Mouse (Mus musculus): ENCODE measurements around the gene Med22. TPM values are rescaled to one million over a fixed set of nuclear protein-coding genes. Genes with fewer than 3 reads are reported as not detected.

Gene Med22
- polyA plus RNA-seq, 1 experiment from 2014 or later: 112 TPM

- WGBS: 87% methylated on average over 9 of the region's 9 CpGs
- H3K4me3 ChIP-seq (ENCODE audit: low read depth, low read length): no peak overlapping the region
These were observed 11.3 kb upstream of the Med22 start for GRCm38 (mm10) chr2:26921784-26922183.

GRCm38 (mm10) chr2:26920190-26920855 is 9.8 kb upstream of the Med22 start:
- ATAC-seq (replicated peaks; ENCODE audit: low FRiP score) (no peak), DNase-seq (ENCODE audit: low spot score) (no peak)
- no peaks in the 10 kb centered on the region for H3K9me3 ChIP-seq (ENCODE audit: control insufficient read depth, low read length)
- 93% methylated on average over 6 of the region's 6 CpGs for WGBS
- no peak overlapping the region for H3K4me3 ChIP-seq (ENCODE audit: low read depth, low read length)
- no peak overlapping the region for H3K4me2 ChIP-seq (ENCODE audit: low read depth, low read length, severe bottlenecking)
- H3K9ac ChIP-seq (ENCODE audit: low read length): no peak overlapping the region
- no peak overlapping the region for H3K27ac ChIP-seq (ENCODE audit: low read depth, low read length)
- no peaks in the 10 kb centered on the region for H3K27me3 ChIP-seq (ENCODE audit: control insufficient read depth, insufficient read depth, low read length)
- H3K4me1 ChIP-seq (replicated peaks; ENCODE audit: control insufficient read depth, insufficient read depth, low read length): peaks cover 13% of the 10 kb centered on the region
- peaks cover 25% of the 10 kb centered on the region for H3K36me3 ChIP-seq (ENCODE audit: control insufficient read depth, insufficient read depth, low read length)

More at GRCm38 (mm10) chr2:26921784-26922183, 11.3 kb upstream of the Med22 start:
- no peak for DNase-seq (ENCODE audit: low spot score)
- H3K27me3 ChIP-seq (ENCODE audit: control insufficient read depth, insufficient read depth, low read length): no peaks in the 10 kb centered on the region
- H3K9ac ChIP-seq (ENCODE audit: low read length): no peak overlapping the region
- no peak overlapping the region for H3K27ac ChIP-seq (ENCODE audit: low read depth, low read length)
- no peak overlapping the region for H3K4me2 ChIP-seq (ENCODE audit: low read depth, low read length, severe bottlenecking)
- H3K36me3 ChIP-seq (ENCODE audit: control insufficient read depth, insufficient read depth, low read length): peaks cover 26% of the 10 kb centered on the region
- no peak for ATAC-seq (replicated peaks; ENCODE audit: low FRiP score)
- H3K9me3 ChIP-seq (ENCODE audit: control insufficient read depth, low read length): no peaks in the 10 kb centered on the region
- H3K4me1 ChIP-seq (replicated peaks; ENCODE audit: control insufficient read depth, insufficient read depth, low read length): peaks cover 8% of the 10 kb centered on the region

GRCm38 (mm10) chr2:26919684-26920083 is 9.2 kb upstream of the Med22 start:
- ATAC-seq (replicated peaks; ENCODE audit: low FRiP score): no peak
- DNase-seq (ENCODE audit: low spot score): no peak
- no peak overlapping the region for H3K27ac ChIP-seq (ENCODE audit: low read depth, low read length)
- H3K9me3 ChIP-seq (ENCODE audit: control insufficient read depth, low read length): no peaks in the 10 kb centered on the region
- no peak overlapping the region for H3K9ac ChIP-seq (ENCODE audit: low read length)
- no peaks in the 10 kb centered on the region for H3K27me3 ChIP-seq (ENCODE audit: control insufficient read depth, insufficient read depth, low read length)
- no peak overlapping the region for H3K4me2 ChIP-seq (ENCODE audit: low read depth, low read length, severe bottlenecking)
- peaks cover 14% of the 10 kb centered on the region for H3K4me1 ChIP-seq (replicated peaks; ENCODE audit: control insufficient read depth, insufficient read depth, low read length)
- peaks cover 19% of the 10 kb centered on the region for H3K36me3 ChIP-seq (ENCODE audit: control insufficient read depth, insufficient read depth, low read length)
- 92% methylated on average over 3 of the region's 3 CpGs for WGBS
- no peak overlapping the region for H3K4me3 ChIP-seq (ENCODE audit: low read depth, low read length)

- ATAC-seq (replicated peaks; ENCODE audit: low FRiP score) (peak; percentile 28; the same call in 1 of the 2 replicates), DNase-seq (ENCODE audit: low spot score) (no peak)
- Histone ChIP-seq H3K4me3 (ENCODE audit: low read depth, low read length) (peak overlapping the region; percentile 58), H3K9me3 (ENCODE audit: control insufficient read depth, low read length) (no peaks in the 10 kb centered on the region), H3K4me1 (replicated peaks; ENCODE audit: control insufficient read depth, insufficient read depth, low read length) (peaks cover 19% of the 10 kb centered on the region), H3K27ac (ENCODE audit: low read depth, low read length) (no peak overlapping the region; the same call in 1 of the 2 replicates), H3K36me3 (ENCODE audit: control insufficient read depth, insufficient read depth, low read length) (peaks cover 34% of the 10 kb centered on the region), H3K27me3 (ENCODE audit: control insufficient read depth, insufficient read depth, low read length) (no peaks in the 10 kb centered on the region), H3K9ac (ENCODE audit: low read length) (peak overlapping the region; percentile 76), H3K4me2 (ENCODE audit: low read depth, low read length, severe bottlenecking) (peak overlapping the region; percentile 99)
- WGBS: 4% methylated on average over 13 of the region's 13 CpGs
These were observed 6.3 kb upstream of the Med22 start for GRCm38 (mm10) chr2:26916738-26917137.

GRCm38 (mm10) chr2:26915927-26916728 is 5.7 kb upstream of the Med22 start, which contains the start of the genes Surf2 and Surf1:
Surf2 (plus strand) TSS chr2:26916367.
Surf1 (minus strand) TSS chr2:26916530.
- peak within 1 kb of the TSS; percentile 76 for H3K9ac ChIP-seq (ENCODE audit: low read length)
- H3K4me3 ChIP-seq (ENCODE audit: low read depth, low read length): peak within 1 kb of the TSS; percentile 58
- H3K4me1 ChIP-seq (replicated peaks; ENCODE audit: control insufficient read depth, insufficient read depth, low read length): peaks cover 19% of the 10 kb centered on the region
- H3K27me3 ChIP-seq (ENCODE audit: control insufficient read depth, insufficient read depth, low read length): no peaks in the 10 kb centered on the region
- no peaks in the 10 kb centered on the region for H3K9me3 ChIP-seq (ENCODE audit: control insufficient read depth, low read length)
- DNase-seq (ENCODE audit: low spot score) (peak; percentile 85), ATAC-seq (replicated peaks; ENCODE audit: low FRiP score) (peak; percentile 82)
- WGBS: 2% methylated on average over 47 of the region's 47 CpGs
- H3K4me2 ChIP-seq (ENCODE audit: low read depth, low read length, severe bottlenecking): peak within 1 kb of the TSS; percentile 99
- H3K36me3 ChIP-seq (ENCODE audit: control insufficient read depth, insufficient read depth, low read length): peaks cover 33% of the 10 kb centered on the region
- H3K27ac ChIP-seq (ENCODE audit: low read depth, low read length): no peak within 1 kb of the TSS; the same call in 1 of the 2 replicates

- H3K4me3 ChIP-seq (ENCODE audit: low read depth, low read length): no peak overlapping the region
- no peak for DNase-seq (ENCODE audit: low spot score)
These were observed 3.9 kb upstream of the Med22 start for GRCm38 (mm10) chr2:26914148-26914941.

GRCm38 (mm10) chr2:26913416-26914147 is 3.1 kb upstream of the Med22 start:
- H3K27ac ChIP-seq (ENCODE audit: low read depth, low read length): no peak overlapping the region
- H3K4me2 ChIP-seq (ENCODE audit: low read depth, low read length, severe bottlenecking): no peak overlapping the region
- H3K27me3 ChIP-seq (ENCODE audit: control insufficient read depth, insufficient read depth, low read length): no peaks in the 10 kb centered on the region
- H3K9me3 ChIP-seq (ENCODE audit: control insufficient read depth, low read length): no peaks in the 10 kb centered on the region
- DNase-seq (ENCODE audit: low spot score) (no peak), ATAC-seq (replicated peaks; ENCODE audit: low FRiP score) (no peak)
- H3K9ac ChIP-seq (ENCODE audit: low read length): no peak overlapping the region
- no peak overlapping the region for H3K4me3 ChIP-seq (ENCODE audit: low read depth, low read length)
- peaks cover 21% of the 10 kb centered on the region; the same call in 1 of the 2 replicates for H3K36me3 ChIP-seq (ENCODE audit: control insufficient read depth, insufficient read depth, low read length)
- peaks cover 22% of the 10 kb centered on the region for H3K4me1 ChIP-seq (replicated peaks; ENCODE audit: control insufficient read depth, insufficient read depth, low read length)
- WGBS: 85% methylated on average over 17 of the region's 17 CpGs

More at GRCm38 (mm10) chr2:26914148-26914941, 3.9 kb upstream of the Med22 start:
- peaks cover 19% of the 10 kb centered on the region for H3K4me1 ChIP-seq (replicated peaks; ENCODE audit: control insufficient read depth, insufficient read depth, low read length)
- H3K36me3 ChIP-seq (ENCODE audit: control insufficient read depth, insufficient read depth, low read length): peaks cover 24% of the 10 kb centered on the region; the same call in 1 of the 2 replicates
- no peak for ATAC-seq (replicated peaks; ENCODE audit: low FRiP score)
- H3K27me3 ChIP-seq (ENCODE audit: control insufficient read depth, insufficient read depth, low read length): no peaks in the 10 kb centered on the region
- no peak overlapping the region for H3K9ac ChIP-seq (ENCODE audit: low read length)
- 68% methylated on average over 8 of the region's 8 CpGs for WGBS
- no peaks in the 10 kb centered on the region for H3K9me3 ChIP-seq (ENCODE audit: control insufficient read depth, low read length)
- H3K4me2 ChIP-seq (ENCODE audit: low read depth, low read length, severe bottlenecking): no peak overlapping the region
- H3K27ac ChIP-seq (ENCODE audit: low read depth, low read length): no peak overlapping the region

Measured in forebrain, embryonic 11.5 days (tissue).